Mouse (Mus musculus) G1E (cell line): ENCODE measurements at regions not wholly inside any gene's neighbourhood (a gene's known extent, or its start where the extent isn't known, plus 50 kb on each side); places are given as distances from the start of the nearest gene placed in this dataset.

ENCODE experiments used
- ATAC-seq: 2 replicates; pipeline ENCODE4 v1.8.0; 2016; ENCODE audit warnings: mild to moderate bottlenecking; ENCODE audit not compliant: insufficient number of reproducible peaks, poor library complexity, low FRiP score, severe bottlenecking; ENCODE audit errors: extremely low read depth
- DNase-seq: peaks from one replicate; pipeline ENCODE4 v3.0.0; 2012; ENCODE audit warnings: low spot score
- H3K27me3 ChIP-seq: 2 replicates; pipeline ENCODE4 v1.6.1; 2012; ENCODE audit warnings: mild to moderate bottlenecking, low read length, inconsistent platforms; ENCODE audit not compliant: insufficient read depth
- H3K36me3 ChIP-seq: replicated peaks from 2 replicates; pipeline ENCODE3; 2012; ENCODE audit warnings: mild to moderate bottlenecking, inconsistent platforms
- H3K4me1 ChIP-seq: 2 replicates; pipeline ENCODE4 v1.6.1; 2012; ENCODE audit warnings: low read depth, low read length, inconsistent platforms, mixed read lengths; ENCODE audit not compliant: insufficient read depth
- H3K4me3 ChIP-seq: 2 replicates; pipeline ENCODE4 v1.5.1; 2012; ENCODE audit warnings: low read depth, mild to moderate bottlenecking, inconsistent platforms, low read length, moderate library complexity, mixed read lengths
- H3K9me3 ChIP-seq: replicated peaks from 2 replicates; pipeline ENCODE4 v1.6.1; 2012; ENCODE audit warnings: inconsistent platforms
- CTCF ChIP-seq: IDR thresholded peaks from 2 replicates; pipeline ENCODE4 v1.5.1; 2012; ENCODE audit warnings: low read depth, low read length, inconsistent platforms, mixed read lengths
- GATA1 ChIP-seq: IDR thresholded peaks from 2 replicates; pipeline ENCODE4 v1.6.1; 2012; ENCODE audit warnings: borderline replicate concordance, low read length, inconsistent platforms, mixed read lengths
- GATA2 ChIP-seq: IDR thresholded peaks from 2 replicates; pipeline ENCODE4 v1.6.1; 2012; ENCODE audit warnings: low read depth, low read length, inconsistent platforms, borderline replicate concordance
- POLR2AphosphoS5 ChIP-seq: IDR thresholded peaks from 2 replicates; pipeline ENCODE4 v1.6.1; 2012; ENCODE audit warnings: low read depth, low read length, inconsistent platforms; ENCODE audit not compliant: insufficient replicate concordance
- TAL1 ChIP-seq: conservative IDR thresholded peaks from 2 replicates; pipeline ENCODE4 v1.6.1; 2012; ENCODE audit warnings: low read depth, low read length, inconsistent platforms, mixed read lengths

GRCm38 (mm10) chr7:83050011-83050410 is 182.9 kb downstream of the Mex3b start:
- no peak overlapping the region for H3K4me3 ChIP-seq
- H3K4me1 ChIP-seq: no peaks in the 10 kb centered on the region
- DNase-seq (no peak), ATAC-seq (no peak)
- no peaks in the 10 kb centered on the region for H3K36me3 ChIP-seq
- H3K9me3 ChIP-seq: no peaks in the 10 kb centered on the region
- H3K27me3 ChIP-seq: no peaks in the 10 kb centered on the region
- TF ChIP-seq GATA2 (no peak), GATA1 (no peak), CTCF (no peak), TAL1 (no peak), POLR2AphosphoS5 (no peak)

GRCm38 (mm10) chr7:83050833-83051497 is 183.8 kb downstream of the Mex3b start:
- Histone ChIP-seq H3K4me1 (no peaks in the 10 kb centered on the region), H3K27me3 (no peaks in the 10 kb centered on the region), H3K9me3 (no peaks in the 10 kb centered on the region), H3K36me3 (no peaks in the 10 kb centered on the region), H3K4me3 (no peak overlapping the region)
- TF ChIP-seq POLR2AphosphoS5 (no peak), TAL1 (no peak), GATA1 (no peak), CTCF (no peak), GATA2 (no peak)
- DNase-seq (no peak), ATAC-seq (no peak)

GRCm38 (mm10) chr7:83056101-83056935 is 189.2 kb downstream of the Mex3b start:
- no peaks in the 10 kb centered on the region for H3K27me3 ChIP-seq
- TF ChIP-seq POLR2AphosphoS5: no peak
- TF ChIP-seq GATA1: no peak
- no peak for TF ChIP-seq TAL1
- TF ChIP-seq CTCF: no peak
- no peak for TF ChIP-seq GATA2
- no peak overlapping the region for H3K4me3 ChIP-seq
- no peaks in the 10 kb centered on the region for H3K9me3 ChIP-seq
- H3K4me1 ChIP-seq: peaks cover 3% of the 10 kb centered on the region
- ATAC-seq (no peak), DNase-seq (no peak)
- no peaks in the 10 kb centered on the region for H3K36me3 ChIP-seq

GRCm38 (mm10) chr7:83060318-83060717 is 193.2 kb downstream of the Mex3b start:
- Histone ChIP-seq H3K27me3 (no peaks in the 10 kb centered on the region), H3K4me3 (no peak overlapping the region), H3K9me3 (no peaks in the 10 kb centered on the region), H3K36me3 (no peaks in the 10 kb centered on the region), H3K4me1 (peaks cover 3% of the 10 kb centered on the region)
- TF ChIP-seq POLR2AphosphoS5 (no peak), TAL1 (no peak), CTCF (no peak), GATA2 (no peak), GATA1 (no peak)
- ATAC-seq: no peak
- no peak for DNase-seq

- DNase-seq (no peak), ATAC-seq (no peak)
- no peaks in the 10 kb centered on the region for H3K27me3 ChIP-seq
Observed at GRCm38 (mm10) chr7:83060733-83061132, 193.6 kb downstream of the Mex3b start.

GRCm38 (mm10) chr7:83061197-83061893 is 194.2 kb downstream of the Mex3b start:
- no peaks in the 10 kb centered on the region for H3K9me3 ChIP-seq
- ATAC-seq (no peak), DNase-seq (no peak)
- no peak overlapping the region for H3K4me3 ChIP-seq
- no peaks in the 10 kb centered on the region for H3K27me3 ChIP-seq
- H3K4me1 ChIP-seq: peaks cover 3% of the 10 kb centered on the region
- TF ChIP-seq TAL1 (no peak), CTCF (no peak), GATA2 (no peak), GATA1 (no peak), POLR2AphosphoS5 (no peak)
- no peaks in the 10 kb centered on the region for H3K36me3 ChIP-seq

More at GRCm38 (mm10) chr7:83060733-83061132, 193.6 kb downstream of the Mex3b start:
- Histone ChIP-seq H3K36me3 (no peaks in the 10 kb centered on the region), H3K4me3 (no peak overlapping the region), H3K4me1 (peaks cover 3% of the 10 kb centered on the region), H3K9me3 (no peaks in the 10 kb centered on the region)
- no peak for TF ChIP-seq TAL1
- no peak for TF ChIP-seq CTCF
- no peak for TF ChIP-seq GATA1
- no peak for TF ChIP-seq GATA2
- TF ChIP-seq POLR2AphosphoS5: no peak
